Mouse (Mus musculus): ENCODE data around the gene Xpo6.

DNA sequence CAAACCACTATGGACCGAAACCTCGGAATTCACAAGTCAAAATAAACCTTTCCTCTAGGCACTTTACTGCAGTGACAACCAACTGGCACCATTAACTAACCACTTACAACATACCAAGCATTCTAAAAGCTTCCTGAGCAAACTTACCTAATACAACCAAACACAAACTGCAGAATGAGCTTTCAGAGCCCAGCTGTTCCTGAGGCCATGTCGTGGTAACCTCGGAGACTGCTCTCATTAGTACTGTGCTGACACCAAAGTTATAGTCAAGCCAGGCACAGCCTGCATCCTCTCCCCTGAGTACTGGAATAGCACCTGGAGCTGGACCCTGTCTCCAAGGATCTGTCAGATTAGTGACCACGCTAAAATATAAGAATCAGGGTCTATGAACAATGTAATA, 62.5 kb downstream of the Xpo6 start:
- no peak for TF ChIP-seq POLR2A (IDR thresholded peaks at IDR 0.05; ENCODE audit: extremely low read depth, insufficient read depth, low read length)
- TF ChIP-seq CTCF (IDR thresholded peaks at IDR 0.05; ENCODE audit: low read depth, low read length), result no peak
